Mouse (Mus musculus): ENCODE data around the gene Cep19.
"Not testable (repeated sequence)": the region's sequence is repeated elsewhere in the genome, so short reads cannot be mapped to it uniquely, and the experiment has no call there.

The Cep19 gene

GRCm38 (mm10) chr16:32099638-32100150 is at the start of gene Cep19, which contains the start of gene Pigx:
Cep19 (plus strand) TSS chr16:32099800.
Pigx (minus strand) TSS chr16:32099740.
- peak; percentile 92 to 94 for DNase-seq

- no peak for DNase-seq
These were observed 40.8 kb upstream of the Cep19 start for GRCm38 (mm10) chr16:32058817-32059216.

GRCm38 (mm10) chr16:32059840-32060523 is 39.6 kb upstream of the Cep19 start:
- no peak for DNase-seq

DNA sequence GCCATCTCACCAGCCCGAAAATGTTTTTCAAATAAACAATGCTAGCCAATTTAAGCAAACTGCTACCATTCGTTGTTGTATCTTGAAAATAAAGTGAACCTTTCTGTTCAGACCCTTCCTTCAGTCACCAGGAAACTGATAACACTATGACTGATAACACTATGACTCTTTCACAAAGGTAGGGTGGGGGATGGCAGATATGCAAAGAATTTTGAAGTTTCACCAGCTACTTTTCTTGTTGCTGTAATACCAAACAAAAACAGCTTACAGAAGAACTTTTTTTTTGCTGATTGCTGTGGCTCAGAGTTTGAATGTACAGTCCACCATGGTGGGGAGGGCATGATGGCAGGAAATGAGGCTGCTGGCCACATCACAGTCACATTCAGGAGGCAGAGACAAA is 37.4 kb upstream of the Cep19 start:
- no peak for DNase-seq

- DNase-seq: no peak
These were observed 35.7 kb upstream of the Cep19 start for GRCm38 (mm10) chr16:32063900-32064299.

DNA sequence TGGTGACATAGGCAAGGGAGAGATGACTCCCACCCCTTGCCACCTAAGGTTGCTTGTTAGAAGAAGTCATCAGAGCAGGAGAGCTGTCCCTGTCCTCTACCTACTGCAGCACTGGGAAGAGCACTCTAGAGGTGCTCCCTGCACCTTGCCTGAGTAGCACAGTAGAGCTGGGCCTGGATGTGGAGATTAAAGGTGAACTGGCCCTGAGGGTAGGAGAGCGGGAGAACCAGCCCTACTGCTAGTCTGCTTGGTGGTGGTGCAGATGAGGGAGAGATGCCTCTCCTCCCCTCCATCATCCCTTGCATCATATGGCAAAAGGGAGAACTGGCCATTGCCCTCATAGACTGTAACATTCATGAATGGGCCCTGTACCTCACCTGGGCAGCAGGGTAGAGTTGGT is 32.7 kb upstream of the Cep19 start:
- no peak for DNase-seq

DNA sequence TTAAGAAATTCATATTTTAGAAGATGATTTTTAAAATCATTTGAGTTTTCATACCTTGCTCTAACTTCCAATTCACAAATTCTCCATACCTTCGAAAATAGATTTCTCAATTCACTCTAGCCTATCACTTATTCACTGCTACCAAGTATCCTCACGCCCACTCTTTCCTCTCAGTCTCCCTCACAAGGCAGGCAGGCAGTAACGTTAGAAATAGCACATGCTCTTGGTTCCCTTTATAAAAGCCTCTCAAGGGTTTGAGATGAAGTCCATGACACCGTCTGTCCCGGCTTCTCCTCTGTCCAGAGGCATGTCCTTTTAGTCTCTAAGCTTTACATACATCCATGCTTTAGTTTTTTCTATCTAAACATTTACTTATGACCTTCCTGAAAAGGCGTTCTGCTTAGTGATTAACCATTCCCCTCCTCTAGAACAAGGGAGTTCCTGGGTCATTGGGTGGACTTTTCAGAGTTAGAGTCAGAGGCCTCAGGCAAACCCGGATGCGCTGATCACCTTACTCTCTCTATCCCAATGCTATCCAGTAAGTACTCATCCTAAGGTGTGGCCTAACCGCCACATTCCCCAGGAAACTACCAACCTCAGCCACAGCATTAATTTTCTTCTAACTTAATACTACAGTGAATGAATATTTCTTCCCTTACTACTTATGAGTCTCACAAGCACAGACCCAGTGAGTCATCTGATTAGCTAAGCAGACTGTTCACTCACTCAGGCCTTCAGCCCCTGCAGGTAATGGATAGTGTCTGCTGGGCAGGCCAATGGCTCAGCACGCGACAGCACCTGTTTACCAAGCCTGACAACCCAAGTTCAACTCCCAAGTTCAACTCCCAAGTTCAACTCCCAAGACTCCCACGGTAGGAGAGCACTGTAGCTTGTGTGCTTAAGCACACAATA is 31.0 kb upstream of the Cep19 start:
- DNase-seq: no peak

- DNase-seq: not testable (repeated sequence)
These were observed 29.5 kb upstream of the Cep19 start for GRCm38 (mm10) chr16:32070070-32070469.

- DNase-seq: no peak
These were observed 23.8 kb upstream of the Cep19 start for GRCm38 (mm10) chr16:32075762-32076161.

DNA sequence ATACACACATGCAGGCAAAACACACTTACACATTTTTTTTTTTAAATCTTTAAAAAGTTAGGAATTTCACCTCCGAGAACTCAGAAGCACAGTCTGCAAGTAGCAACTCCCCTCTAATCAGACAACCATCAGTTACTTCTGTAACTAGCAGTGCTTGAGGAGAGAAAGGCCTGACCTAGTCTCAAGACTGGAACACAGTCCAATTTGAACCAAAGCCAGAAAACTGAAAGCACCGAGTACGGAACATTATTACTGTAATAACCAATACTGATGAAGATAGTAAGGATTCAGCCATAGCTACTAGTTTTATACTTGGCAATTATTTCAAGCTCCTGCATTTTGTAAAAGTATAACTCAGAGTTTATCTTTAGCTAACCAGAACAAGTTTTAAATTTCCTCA is 23.2 kb upstream of the Cep19 start:
- DNase-seq: no peak

- DNase-seq: no peak
These were observed 21.8 kb upstream of the Cep19 start for GRCm38 (mm10) chr16:32077648-32078407.

- DNase-seq: no peak
These were observed 21.1 kb upstream of the Cep19 start for GRCm38 (mm10) chr16:32078408-32078990.

GRCm38 (mm10) chr16:32078991-32079511 is 20.5 kb upstream of the Cep19 start, which contains the start of gene Pak2:
Pak2 (minus strand) TSS chr16:32079342.
- DNase-seq: peak; percentile 89 to 94

GRCm38 (mm10) chr16:32087629-32088443 is 11.8 kb upstream of the Cep19 start:
- DNase-seq: no peak

DNA sequence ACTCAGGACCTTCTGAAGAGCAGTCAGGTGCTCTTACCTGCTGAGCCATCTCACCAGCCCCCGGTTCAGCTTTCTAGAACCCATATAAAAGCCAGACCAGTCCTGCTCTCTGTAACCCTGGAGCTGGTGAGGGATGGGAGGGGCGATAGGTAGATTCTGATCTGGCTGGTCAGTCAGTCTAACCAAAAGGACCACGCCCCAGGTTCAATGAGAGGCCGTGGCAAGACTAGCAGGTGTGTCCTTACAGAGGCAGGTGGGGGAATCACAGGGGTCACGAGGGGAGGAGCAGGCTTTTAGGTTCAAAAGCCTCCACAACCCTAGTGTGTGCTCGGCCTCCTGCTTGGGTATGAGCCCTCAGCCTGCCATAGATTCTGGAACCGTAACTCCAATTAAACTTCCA is 8.1 kb upstream of the Cep19 start:
- DNase-seq: no peak

DNA sequence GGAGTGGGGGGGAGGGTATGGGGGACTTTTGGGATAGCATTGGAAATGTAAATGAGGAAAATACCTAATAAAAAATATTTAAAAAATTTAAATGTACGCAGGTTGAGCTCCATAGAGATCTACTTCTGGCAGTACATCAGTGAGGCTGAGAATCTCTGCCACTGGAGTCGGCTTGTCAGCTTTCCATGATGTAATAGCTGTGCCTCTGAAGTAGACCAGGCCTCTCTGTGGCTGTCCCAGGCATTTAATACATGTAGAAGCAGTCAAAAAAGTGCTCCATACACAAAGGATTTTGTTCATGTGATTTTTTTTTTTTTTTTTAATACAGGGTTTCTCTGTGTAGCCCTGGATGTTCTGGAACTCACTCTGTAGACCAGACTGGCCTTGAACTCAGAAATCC is 1.8 kb upstream of the Cep19 start:
- not testable (repeated sequence) for DNase-seq

GRCm38 (mm10) chr16:32098897-32099637 is 533 bp upstream of the Cep19 start:
- no peak for DNase-seq

GRCm38 (mm10) chr16:32102295-32102694 is 2.7 kb downstream of the Cep19 start:
- DNase-seq: no peak

DNA sequence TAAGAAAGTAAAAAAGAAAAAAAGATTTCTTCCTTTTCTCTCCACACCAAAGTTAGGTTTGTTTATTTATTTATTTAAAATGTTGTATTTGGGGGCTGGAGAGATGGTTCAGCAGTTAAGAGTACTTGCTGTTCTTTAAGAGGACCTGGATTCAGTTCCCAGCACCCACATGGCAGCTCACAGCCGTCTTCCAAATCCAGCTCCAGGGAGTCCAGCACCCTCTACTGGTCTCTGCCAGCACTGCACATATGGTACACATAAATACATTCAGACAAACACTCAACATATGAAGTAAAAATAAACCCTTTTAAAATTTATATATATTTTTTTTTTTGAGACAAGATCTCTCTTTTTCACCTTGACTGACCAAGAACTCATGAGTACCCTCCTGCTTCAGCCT is 6.1 kb downstream of the Cep19 start:
- DNase-seq: no peak

- DNase-seq: no peak
These were observed 7.9 kb downstream of the Cep19 start for GRCm38 (mm10) chr16:32107342-32108045.
